In the genomic region with DNA sequence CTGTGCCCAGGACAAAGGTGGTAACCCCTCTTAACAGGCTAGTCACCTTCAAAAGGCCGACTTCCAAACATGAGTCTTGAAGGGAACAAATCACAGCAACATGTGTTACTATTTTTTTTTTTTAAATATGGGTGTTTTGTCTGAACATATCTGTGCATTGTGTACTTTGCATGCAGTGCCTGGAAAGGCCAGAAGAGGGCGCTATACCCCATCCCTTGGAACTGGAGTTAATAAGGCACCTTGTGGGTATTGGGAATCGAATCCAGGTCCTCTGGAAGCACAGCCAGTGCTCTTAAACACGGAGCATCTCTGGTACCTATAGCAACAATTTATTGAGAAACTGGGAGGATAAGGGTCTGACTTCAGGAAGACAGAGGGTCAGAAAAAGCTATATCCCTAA, we compare ENCODE assay signal across 7 mouse cellular contexts.
DNase-seq lines count a peak whose midpoint lies in the region.

No protein-coding gene starts in this region.

- peak; percentile 28 for DNase-seq in kidney, adult 9 months
- DNase-seq in kidney, postnatal 14 days = no peak
- peak; percentile 64 for DNase-seq in 416B (ENCODE audit: low read depth)
- DNase-seq in CD4-positive helper T cell, adult 2 months (ENCODE audit: low read depth, low spot score) = peak; percentile 58
- DNase-seq in induced T-regulatory cell, adult 2 months (ENCODE audit: low read depth) = peak; percentile 84
- no peak for DNase-seq in heart, adult 9 months (ENCODE audit: low spot score in 2 of 2)
- DNase-seq in thymus, adult 18-20 months = no peak

Comparison
In these comparisons a context has a peak if more than half of its experiments do, and no peak if none do; other contexts are left out.
1. DNase-seq: peak in kidney, adult 9 months (single experiment), 416B (single experiment), CD4-positive helper T cell, adult 2 months (single experiment) and induced T-regulatory cell, adult 2 months (single experiment); none in kidney, postnatal 14 days (single experiment), heart, adult 9 months (0 of 2) and thymus, adult 18-20 months (0 of 2).